Mouse (Mus musculus) kidney, embryonic 16.5 days (tissue): Measurements from ENCODE around the gene Gsta2. TPM values are rescaled to one million over a fixed set of nuclear protein-coding genes. Genes with fewer than 3 reads are reported as not detected.
"Not testable (repeated sequence)": the region's sequence is repeated elsewhere in the genome, so short reads cannot be mapped to it uniquely, and the experiment has no call there.

Experiments
- ATAC-seq: fragments of 200-750 bp; cut with Nextera tagmentation; 2 replicates; pipeline ENCODE4 v1.8.0; 2017; ENCODE audit warnings: moderate TSS enrichment; ENCODE audit not compliant: low FRiP score, low TSS enrichment
- H3K27ac ChIP-seq: fragments of 300-500 bp; sonication (generic); 2 replicates; pipeline ENCODE4 v1.5.1; 2014; ENCODE audit warnings: low read length
- H3K27me3 ChIP-seq: fragments of 300-500 bp; sonication (generic); 2 replicates; pipeline ENCODE4 v1.6.1; 2014; ENCODE audit warnings: low read length, control low read depth, mixed read lengths; ENCODE audit not compliant: insufficient read depth
- H3K36me3 ChIP-seq: fragments of 300-500 bp; sonication (generic); 2 replicates; pipeline ENCODE4 v1.6.1; 2014; ENCODE audit warnings: low read length, control low read depth, mixed read lengths; ENCODE audit not compliant: insufficient read depth
- H3K4me1 ChIP-seq: fragments of 300-500 bp; sonication (generic); 2 replicates; pipeline ENCODE4 v1.6.1; 2014; ENCODE audit warnings: low read length, control low read depth, mixed read lengths; ENCODE audit not compliant: insufficient read depth
- H3K4me2 ChIP-seq: fragments of 300-500 bp; sonication (generic); replicated peaks from 2 replicates; pipeline ENCODE4 v1.6.1; 2014; ENCODE audit warnings: low read depth, low read length
- H3K4me3 ChIP-seq: fragments of 300-500 bp; sonication (generic); 2 replicates; pipeline ENCODE4 v1.5.1; 2014; ENCODE audit warnings: mild to moderate bottlenecking, low read length
- H3K9ac ChIP-seq: fragments of 300-500 bp; sonication (generic); replicated peaks from 2 replicates; pipeline ENCODE4 v1.6.1; 2014; ENCODE audit warnings: low read length
- H3K9me3 ChIP-seq: fragments of 300-500 bp; sonication (generic); 2 replicates; pipeline ENCODE4 v1.6.1; 2016; ENCODE audit warnings: low read length, control low read depth
- WGBS: fragments of 180-500 bp; shearing (Covaris S2); extraction: QIAGEN DNeasy Blood & Tissue Kit; methylation state at CpG from one replicate; pipeline ENCODE4 v1.1.7; 2014; 5-methylcytosine and 5-hydroxymethylcytosine counted together
- polyA plus RNA-seq: library from polyadenylated mRNA; unstranded; fragments of >200 nt; fragmentation: Nextera tagmentation; extraction: Ambion mirVana; gene quantifications from 2 replicates; pipeline ENCODE4 v1.2.1, GENCODE M21; 2015

The Gsta2 gene
- polyA plus RNA-seq, 1 experiment from 2014 or later, result 109 TPM

- no peaks in the 10 kb centered on the region for H3K36me3 ChIP-seq
- H3K9me3 ChIP-seq, result no peaks in the 10 kb centered on the region
- no peak overlapping the region for H3K9ac ChIP-seq
- no peak overlapping the region for H3K4me3 ChIP-seq
- no peak overlapping the region for H3K4me2 ChIP-seq
- H3K27me3 ChIP-seq, result no peaks in the 10 kb centered on the region
- H3K27ac ChIP-seq, result no peak overlapping the region
- ATAC-seq, result no peak
- WGBS, result 83% methylated on average over 6 of the region's 6 CpGs
- no peaks in the 10 kb centered on the region for H3K4me1 ChIP-seq
Measured at GRCm38 (mm10) chr9:78351504-78352220, 3.9 kb downstream of the Gsta2 start.

GRCm38 (mm10) chr9:78350007-78350406 lies 5.6 kb downstream of the Gsta2 start:
- H3K4me2 ChIP-seq, H3K4me3 ChIP-seq, H3K36me3 ChIP-seq, H3K27ac ChIP-seq, H3K27me3 ChIP-seq, ATAC-seq, H3K9ac ChIP-seq, H3K4me1 ChIP-seq, H3K9me3 ChIP-seq: not testable (repeated sequence)

GRCm38 (mm10) chr9:78349141-78349540 lies 6.4 kb downstream of the Gsta2 start:
- H3K36me3 ChIP-seq, H3K9me3 ChIP-seq, H3K4me1 ChIP-seq, H3K4me3 ChIP-seq, ATAC-seq, H3K27me3 ChIP-seq, H3K9ac ChIP-seq, H3K27ac ChIP-seq, H3K4me2 ChIP-seq: not testable (repeated sequence)
- 86% methylated on average over 3 of the region's 3 CpGs for WGBS

GRCm38 (mm10) chr9:78348206-78349004 lies 7.2 kb downstream of the Gsta2 start:
- peak overlapping the region; percentile 27; the same call in 1 of the 2 replicates for H3K27ac ChIP-seq
- WGBS, result 49% methylated on average over 6 of the region's 6 CpGs
- ATAC-seq, result peak; percentile 55
- H3K4me3 ChIP-seq, H3K4me2 ChIP-seq, H3K9ac ChIP-seq, H3K9me3 ChIP-seq, H3K4me1 ChIP-seq, H3K36me3 ChIP-seq, H3K27me3 ChIP-seq: not testable (repeated sequence)

- no peak for ATAC-seq
- Histone ChIP-seq H3K4me3 (no peak overlapping the region), H3K9ac (no peak overlapping the region), H3K36me3 (no peaks in the 10 kb centered on the region), H3K27ac (no peak overlapping the region), H3K9me3 (no peaks in the 10 kb centered on the region), H3K4me2 (no peak overlapping the region), H3K27me3 (no peaks in the 10 kb centered on the region), H3K4me1 (no peaks in the 10 kb centered on the region)
- 66% methylated on average over 3 of the region's 3 CpGs for WGBS
Measured at GRCm38 (mm10) chr9:78347004-78347403, 8.6 kb downstream of the Gsta2 start.

GRCm38 (mm10) chr9:78345235-78345634 lies 10.4 kb downstream of the Gsta2 start:
- H3K27ac ChIP-seq, H3K4me3 ChIP-seq, H3K9me3 ChIP-seq, ATAC-seq, H3K27me3 ChIP-seq, H3K36me3 ChIP-seq, H3K4me1 ChIP-seq, H3K9ac ChIP-seq, H3K4me2 ChIP-seq: not testable (repeated sequence)
- 58% methylated on average over 4 of the region's 4 CpGs for WGBS

GRCm38 (mm10) chr9:78343055-78343454 lies 12.5 kb downstream of the Gsta2 start:
- ATAC-seq, result peak; percentile 53
- H3K4me2 ChIP-seq, H3K9me3 ChIP-seq, H3K4me3 ChIP-seq, H3K36me3 ChIP-seq, H3K27me3 ChIP-seq, H3K4me1 ChIP-seq, H3K9ac ChIP-seq, H3K27ac ChIP-seq: not testable (repeated sequence)
- 64% methylated on average over 9 of the region's 9 CpGs for WGBS

- not testable (repeated sequence) for H3K4me3 ChIP-seq, H3K36me3 ChIP-seq, H3K4me1 ChIP-seq, H3K4me2 ChIP-seq, H3K27me3 ChIP-seq, H3K9me3 ChIP-seq, H3K9ac ChIP-seq
- ATAC-seq, result peak; percentile 65; the same call in 1 of the 2 replicates
- peak overlapping the region; percentile 61; the same call in 1 of the 2 replicates for H3K27ac ChIP-seq
- 81% methylated on average over 4 of the region's 4 CpGs for WGBS
Measured at GRCm38 (mm10) chr9:78342494-78342893, 13.1 kb downstream of the Gsta2 start.

- H3K4me3 ChIP-seq, H3K4me1 ChIP-seq, ATAC-seq, H3K27ac ChIP-seq, H3K4me2 ChIP-seq, H3K9me3 ChIP-seq, H3K9ac ChIP-seq, H3K27me3 ChIP-seq, H3K36me3 ChIP-seq: not testable (repeated sequence)
- 15% methylated on average over 8 of the region's 8 CpGs for WGBS
Measured at GRCm38 (mm10) chr9:78340324-78340723, 15.3 kb downstream of the Gsta2 start.

- H3K9ac ChIP-seq, H3K9me3 ChIP-seq, H3K27me3 ChIP-seq, H3K4me2 ChIP-seq, H3K4me1 ChIP-seq, H3K4me3 ChIP-seq, H3K27ac ChIP-seq, H3K36me3 ChIP-seq: not testable (repeated sequence)
- ATAC-seq, result peak; percentile 63
Measured at GRCm38 (mm10) chr9:78337050-78337449, 18.5 kb downstream of the Gsta2 start.
